Mouse (Mus musculus) limb, embryonic 14.5 days (tissue): ENCODE results near the gene Mrrf. TPM values are rescaled to one million over a fixed set of nuclear protein-coding genes. Genes with fewer than 3 reads are reported as not detected.

ENCODE experiments used
- ATAC-seq: fragments of 200-750 bp; cut with Nextera tagmentation; 2 replicates; pipeline ENCODE4 v1.8.0; 2017; ENCODE audit warnings: low read depth, moderate number of reproducible peaks, moderate TSS enrichment; ENCODE audit not compliant: low FRiP score
- DNase-seq: peaks from one replicate; pipeline ENCODE4 v3.0.0-alpha.2; 2015; ENCODE audit warnings: low spot score
- H3K27ac ChIP-seq: fragments of 300-500 bp; sonication (generic); replicated peaks from 2 replicates; pipeline ENCODE4 v1.5.1; 2014; ENCODE audit warnings: low read depth, mild to moderate bottlenecking, low read length, moderate library complexity, mixed read lengths
- H3K27me3 ChIP-seq: fragments of 300-500 bp; sonication (generic); 2 replicates; pipeline ENCODE4 v1.6.1; 2014; ENCODE audit warnings: low read length, mixed read lengths; ENCODE audit not compliant: control insufficient read depth, insufficient read depth
- H3K36me3 ChIP-seq: fragments of 300-500 bp; sonication (generic); 2 replicates; pipeline ENCODE4 v1.6.1; 2014; ENCODE audit warnings: mild to moderate bottlenecking, low read length, moderate library complexity, mixed read lengths; ENCODE audit not compliant: control insufficient read depth, insufficient read depth
- H3K4me1 ChIP-seq: fragments of 300-500 bp; sonication (generic); 2 replicates; pipeline ENCODE4 v1.6.1; 2014; ENCODE audit warnings: antibody characterized with exemption, low read length, mixed read lengths; ENCODE audit not compliant: control insufficient read depth, insufficient read depth
- H3K4me2 ChIP-seq: fragments of 300-500 bp; sonication (generic); replicated peaks from 2 replicates; pipeline ENCODE4 v1.6.1; 2014; ENCODE audit warnings: low read depth, mild to moderate bottlenecking, low read length, moderate library complexity; ENCODE audit not compliant: severe bottlenecking
- H3K4me3 ChIP-seq: fragments of 300-500 bp; sonication (generic); replicated peaks from 2 replicates; pipeline ENCODE4 v1.5.1; 2014; ENCODE audit warnings: low read length
- H3K9ac ChIP-seq: fragments of 300-500 bp; sonication (generic); 2 replicates; pipeline ENCODE4 v1.6.1; 2014; ENCODE audit warnings: mild to moderate bottlenecking, low read depth, low read length, moderate library complexity; ENCODE audit not compliant: severe bottlenecking
- H3K9me3 ChIP-seq: fragments of 300-500 bp; sonication (generic); 2 replicates; pipeline ENCODE4 v1.6.1; 2016; ENCODE audit warnings: low read length; ENCODE audit not compliant: control insufficient read depth
- POLR2A ChIP-seq: fragments of 200-500 bp; IDR thresholded peaks from 2 replicates; pipeline ENCODE4 v1.8.0; 2012; ENCODE audit warnings: inconsistent platforms, mild to moderate bottlenecking, moderate library complexity, borderline replicate concordance; ENCODE audit not compliant: insufficient read depth, insufficient read length; ENCODE audit errors: extremely low read depth
- WGBS: fragments of 180-500 bp; shearing (Covaris S2); extraction: QIAGEN DNeasy Blood & Tissue Kit; methylation state at CpG from one replicate; pipeline ENCODE4 v1.1.7; 2014; 5-methylcytosine and 5-hydroxymethylcytosine counted together
- polyA plus RNA-seq, 2 experiments: library from polyadenylated mRNA; depleted of rRNA in 1 of 2; stranded (reverse) in 1 of 2; unstranded in 1 of 2; fragments of >200 nt; fragmentation: Nextera tagmentation in 1 of 2; extraction: Ambion mirVana in 1 of 2; gene quantifications; 2 replicates each; pipeline versions ENCODE4 v1.2.1 to v1.2.3; 2012 to 2014

Gene Mrrf
- polyA plus RNA-seq, 2 experiments, result 31.0 to 33.0 TPM

GRCm38 (mm10) chr2:36108615-36109014 is 27.6 kb upstream of the Mrrf start:
- peaks cover 15% of the 10 kb centered on the region for H3K4me1 ChIP-seq
- DNase-seq, result no peak
- no peak for ATAC-seq
- no peak overlapping the region for H3K4me2 ChIP-seq
- 5% methylated on average over 7 of the region's 7 CpGs for WGBS
- no peak overlapping the region for H3K4me3 ChIP-seq
- H3K9me3 ChIP-seq, result no peaks in the 10 kb centered on the region
- no peak overlapping the region for H3K9ac ChIP-seq
- H3K36me3 ChIP-seq, result no peaks in the 10 kb centered on the region
- no peak for TF ChIP-seq POLR2A
- H3K27ac ChIP-seq, result no peak overlapping the region
- H3K27me3 ChIP-seq, result peaks cover 69% of the 10 kb centered on the region

GRCm38 (mm10) chr2:36112632-36113031 is 23.6 kb upstream of the Mrrf start:
- WGBS, result 74% methylated on average over 3 of the region's 3 CpGs

GRCm38 (mm10) chr2:36126795-36127429 is 9.3 kb upstream of the Mrrf start:
- Histone ChIP-seq H3K36me3 (peaks cover 82% of the 10 kb centered on the region), H3K9ac (no peak overlapping the region), H3K4me1 (no peaks in the 10 kb centered on the region), H3K4me3 (no peak overlapping the region), H3K9me3 (no peaks in the 10 kb centered on the region), H3K27me3 (no peaks in the 10 kb centered on the region), H3K4me2 (no peak overlapping the region), H3K27ac (no peak overlapping the region)
- DNase-seq (no peak), ATAC-seq (no peak)
- TF ChIP-seq POLR2A, result no peak
- WGBS, result 89% methylated on average over 9 of the region's 9 CpGs

More at GRCm38 (mm10) chr2:36112632-36113031, 23.6 kb upstream of the Mrrf start:
- Histone ChIP-seq H3K9ac (no peak overlapping the region), H3K4me2 (no peak overlapping the region), H3K9me3 (no peaks in the 10 kb centered on the region), H3K4me3 (no peak overlapping the region), H3K36me3 (peaks cover 17% of the 10 kb centered on the region), H3K27ac (no peak overlapping the region), H3K4me1 (no peaks in the 10 kb centered on the region), H3K27me3 (peaks cover 28% of the 10 kb centered on the region)
- no peak for DNase-seq
- TF ChIP-seq POLR2A, result no peak
- no peak for ATAC-seq

DNA sequence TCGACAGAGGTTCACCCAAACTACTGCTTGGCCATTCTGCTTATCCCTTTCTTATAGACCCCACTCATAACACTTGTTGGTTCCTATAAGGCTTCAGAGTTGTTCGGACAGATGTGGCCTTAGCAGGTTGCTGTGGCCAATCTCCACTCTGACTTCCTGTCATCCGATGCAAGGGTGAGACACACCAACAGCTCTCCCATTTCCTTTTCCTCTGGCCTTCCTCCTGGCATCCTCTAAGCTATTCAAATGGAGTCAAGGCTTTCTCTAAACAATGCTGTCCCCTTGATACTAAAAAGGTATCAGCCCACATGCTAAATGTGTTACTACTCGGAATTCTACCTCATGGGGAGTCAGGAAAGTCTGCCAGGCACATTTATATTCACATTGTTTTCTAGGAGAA is 8.2 kb upstream of the Mrrf start:
- no peak for ATAC-seq
- H3K4me1 ChIP-seq, result no peaks in the 10 kb centered on the region
- WGBS, result 75% methylated on average over 4 of the region's 4 CpGs
- no peak overlapping the region for H3K9ac ChIP-seq
- H3K27me3 ChIP-seq, result no peaks in the 10 kb centered on the region
- no peaks in the 10 kb centered on the region for H3K9me3 ChIP-seq
- no peak overlapping the region for H3K4me2 ChIP-seq
- no peak for DNase-seq
- no peak overlapping the region for H3K27ac ChIP-seq
- peaks cover 83% of the 10 kb centered on the region for H3K36me3 ChIP-seq
- no peak overlapping the region for H3K4me3 ChIP-seq
- no peak for TF ChIP-seq POLR2A

DNA sequence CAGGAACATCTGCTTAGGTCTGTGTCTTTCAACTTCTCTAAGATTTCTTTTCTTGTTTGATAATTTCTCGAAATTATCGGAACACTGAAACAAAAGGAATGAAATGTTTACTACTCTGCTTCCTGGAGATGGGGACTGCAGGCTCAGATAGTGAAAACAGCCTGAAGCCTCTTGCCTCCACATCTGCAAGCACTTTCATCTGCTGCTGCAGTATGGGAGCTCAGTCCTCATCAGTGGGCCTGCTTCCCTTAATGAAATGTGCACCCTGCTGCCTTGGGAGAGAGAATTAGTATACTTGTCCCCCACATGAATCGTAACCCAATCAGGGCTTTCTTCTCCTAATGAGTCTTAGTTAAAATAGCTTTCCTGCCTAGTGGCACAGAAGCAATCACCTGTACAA is 7.1 kb upstream of the Mrrf start:
- no peak overlapping the region for H3K27ac ChIP-seq
- no peaks in the 10 kb centered on the region for H3K9me3 ChIP-seq
- ATAC-seq (no peak), DNase-seq (no peak)
- peaks cover 83% of the 10 kb centered on the region for H3K36me3 ChIP-seq
- no peak overlapping the region for H3K9ac ChIP-seq
- no peak overlapping the region for H3K4me2 ChIP-seq
- H3K27me3 ChIP-seq, result no peaks in the 10 kb centered on the region
- WGBS, result 54% methylated on average over 3 of the region's 3 CpGs
- no peak overlapping the region for H3K4me3 ChIP-seq
- H3K4me1 ChIP-seq, result no peaks in the 10 kb centered on the region
- TF ChIP-seq POLR2A, result no peak
